Mouse (Mus musculus) myocyte (in vitro differentiated cells): Measurements from ENCODE around the gene Pdcd2.

ENCODE experiments used
- CEBPB ChIP-seq: IDR thresholded peaks from 2 replicates; pipeline ENCODE4 v1.6.1; 2011; ENCODE audit warnings: mild to moderate bottlenecking, moderate library complexity; ENCODE audit not compliant: poor library complexity, insufficient read depth, severe bottlenecking
- E2F4 ChIP-seq: IDR thresholded peaks from one replicate; pipeline ENCODE4 v1.6.1; 2011; ENCODE audit warnings: mild to moderate bottlenecking, control low read depth, moderate library complexity; ENCODE audit not compliant: insufficient read depth
- MAX ChIP-seq: IDR thresholded peaks from one replicate; pipeline ENCODE4 v1.6.1; 2011; ENCODE audit warnings: low read depth, mild to moderate bottlenecking, control low read depth
- MYOD1 ChIP-seq, 3 experiments: IDR thresholded peaks; one replicate each; pipeline ENCODE4 v1.6.1; 2011; ENCODE audit warnings: control low read depth in 2 of 3, low read depth in 2 of 3, mild to moderate bottlenecking in 2 of 3, moderate library complexity in 1 of 3; ENCODE audit not compliant: insufficient read length in 2 of 3, control insufficient read depth in 1 of 3
- MYOG ChIP-seq, 3 experiments: IDR thresholded peaks; one replicate each; pipeline ENCODE4 v1.6.1; 2011; ENCODE audit warnings: control low read depth in 2 of 3, low read depth in 2 of 3, mild to moderate bottlenecking in 2 of 3; ENCODE audit not compliant: insufficient read length in 2 of 3, control insufficient read depth in 1 of 3, insufficient read depth in 1 of 3
- POLR2A ChIP-seq: IDR thresholded peaks from one replicate; pipeline ENCODE4 v1.6.1; 2011; ENCODE audit warnings: low read depth, mild to moderate bottlenecking, control low read depth, moderate library complexity; ENCODE audit not compliant: insufficient read length
- POLR2AphosphoS2 ChIP-seq: IDR thresholded peaks from one replicate; pipeline ENCODE4 v1.6.1; 2011; ENCODE audit warnings: low read depth, control low read depth; ENCODE audit not compliant: insufficient read length
- REST ChIP-seq: IDR thresholded peaks from one replicate; pipeline ENCODE4 v1.6.1; 2011; ENCODE audit warnings: mild to moderate bottlenecking, control low read depth, moderate library complexity; ENCODE audit not compliant: insufficient read depth, insufficient read length
- SRF ChIP-seq: IDR thresholded peaks from one replicate; pipeline ENCODE4 v1.6.1; 2011; ENCODE audit warnings: low read depth; ENCODE audit not compliant: control insufficient read depth, insufficient read length
- TCF12 ChIP-seq: IDR thresholded peaks from one replicate; pipeline ENCODE4 v1.6.1; 2011; ENCODE audit warnings: mild to moderate bottlenecking, control low read depth; ENCODE audit not compliant: poor library complexity, insufficient read depth, severe bottlenecking
- USF1 ChIP-seq: IDR thresholded peaks from one replicate; pipeline ENCODE4 v1.6.1; 2011; ENCODE audit warnings: low read depth, mild to moderate bottlenecking, control low read depth, moderate library complexity

DNA sequence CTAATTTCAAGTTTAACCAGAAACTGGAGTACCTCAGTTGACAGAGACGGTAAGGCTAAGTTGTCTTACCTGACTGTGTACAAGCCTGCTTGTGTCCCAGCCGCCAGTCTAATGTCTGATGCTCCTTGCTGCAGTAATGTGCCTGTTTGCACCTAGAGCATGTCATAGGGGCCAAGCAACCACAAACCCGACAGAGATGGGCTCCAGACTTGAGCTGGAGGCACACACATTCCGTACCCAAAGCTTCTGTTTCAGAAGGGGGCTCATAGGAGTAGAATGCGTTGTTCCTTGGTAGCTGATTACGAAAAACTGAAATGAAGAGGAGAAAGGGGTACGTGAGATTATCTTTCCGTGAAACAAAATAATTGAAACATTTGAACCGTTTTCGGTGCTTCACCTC lies 797 bp downstream of the Pdcd2 start:
- TF ChIP-seq POLR2A: no peak
- no peak for TF ChIP-seq TCF12
- no peak for TF ChIP-seq E2F4
- TF ChIP-seq USF1: no peak
- TF ChIP-seq POLR2AphosphoS2: peak; percentile 58
- TF ChIP-seq MYOG (IDR thresholded peaks at IDR 0.05; ENCODE audit: control insufficient read depth in 1 of 3, insufficient read depth in 1 of 3, insufficient read length in 2 of 3, low read depth in 2 of 3): no peak
- TF ChIP-seq MAX: no peak
- no peak for TF ChIP-seq REST
- TF ChIP-seq MYOD1 (IDR thresholded peaks at IDR 0.05; ENCODE audit: control insufficient read depth in 1 of 3, insufficient read length in 2 of 3, low read depth in 2 of 3): no peak
- TF ChIP-seq SRF: no peak
- no peak for TF ChIP-seq CEBPB
